Mouse (Mus musculus): ENCODE data around the gene Lyl1. TPM values are rescaled to one million over a fixed set of nuclear protein-coding genes. Genes with fewer than 3 reads are reported as not detected.

The Lyl1 gene
- polyA plus RNA-seq, 1 experiment from 2014 or later: 4.6 TPM

GRCm38 (mm10) chr8:84743517-84744420 lies 42.5 kb downstream of the Lyl1 start:
- peak; percentile 87 for DNase-seq (ENCODE audit: low spot score)

GRCm38 (mm10) chr8:84745032-84745925 lies 44.0 kb downstream of the Lyl1 start:
- peak; percentile 69 for DNase-seq (ENCODE audit: low spot score)
- Histone ChIP-seq H3K4me1 (ENCODE audit: control insufficient read depth, insufficient read depth, low read length) (peaks cover 34% of the 10 kb centered on the region), H3K4me2 (ENCODE audit: low read depth) (no peak overlapping the region), H3K27me3 (ENCODE audit: control insufficient read depth, insufficient read depth, low read length) (peaks cover 97% of the 10 kb centered on the region), H3K36me3 (ENCODE audit: control insufficient read depth, insufficient read depth, low read length) (no peaks in the 10 kb centered on the region), H3K9ac (ENCODE audit: low read length) (peak overlapping the region; percentile 29; the same call in 1 of the 2 replicates), H3K4me3 (ENCODE audit: low read depth, low read length) (no peak overlapping the region), H3K9me3 (ENCODE audit: control insufficient read depth, low read length) (no peaks in the 10 kb centered on the region), H3K27ac (ENCODE audit: low read depth, low read length) (peak overlapping the region; percentile 35; the same call in 1 of the 2 replicates)
- under 1% methylated on average over 17 of the region's 17 CpGs for WGBS
- ATAC-seq (ENCODE audit: insufficient read depth, low FRiP score, low TSS enrichment): no peak

More at GRCm38 (mm10) chr8:84743517-84744420, 42.5 kb downstream of the Lyl1 start:
- peak; percentile 78 for ATAC-seq (ENCODE audit: insufficient read depth, low FRiP score, low TSS enrichment)
- H3K9me3 ChIP-seq (ENCODE audit: control insufficient read depth, low read length): no peaks in the 10 kb centered on the region
- H3K4me3 ChIP-seq (ENCODE audit: low read depth, low read length): no peak overlapping the region
- WGBS: 8% methylated on average over 15 of the region's 17 CpGs
- peak overlapping the region; percentile 29 for H3K4me2 ChIP-seq (ENCODE audit: low read depth)
- H3K27ac ChIP-seq (ENCODE audit: low read depth, low read length): peak overlapping the region; percentile 1; the same call in 1 of the 2 replicates
- no peaks in the 10 kb centered on the region for H3K36me3 ChIP-seq (ENCODE audit: control insufficient read depth, insufficient read depth, low read length)
- H3K4me1 ChIP-seq (ENCODE audit: control insufficient read depth, insufficient read depth, low read length): peaks cover 34% of the 10 kb centered on the region
- H3K9ac ChIP-seq (ENCODE audit: low read length): peak overlapping the region; percentile 22; the same call in 1 of the 2 replicates
- H3K27me3 ChIP-seq (ENCODE audit: control insufficient read depth, insufficient read depth, low read length): peaks cover 97% of the 10 kb centered on the region

- Histone ChIP-seq H3K4me3 (ENCODE audit: low read depth, low read length) (no peak overlapping the region), H3K27me3 (ENCODE audit: control insufficient read depth, insufficient read depth, low read length) (peaks cover 95% of the 10 kb centered on the region), H3K4me2 (ENCODE audit: low read depth) (no peak overlapping the region), H3K9me3 (ENCODE audit: control insufficient read depth, low read length) (no peaks in the 10 kb centered on the region), H3K9ac (ENCODE audit: low read length) (no peak overlapping the region), H3K4me1 (ENCODE audit: control insufficient read depth, insufficient read depth, low read length) (peaks cover 12% of the 10 kb centered on the region), H3K27ac (ENCODE audit: low read depth, low read length) (no peak overlapping the region), H3K36me3 (ENCODE audit: control insufficient read depth, insufficient read depth, low read length) (no peaks in the 10 kb centered on the region)
- 78% methylated on average over 16 of the region's 16 CpGs for WGBS
- no peak for DNase-seq (ENCODE audit: low spot score)
- ATAC-seq (ENCODE audit: insufficient read depth, low FRiP score, low TSS enrichment): no peak
Measured at GRCm38 (mm10) chr8:84749519-84749918, 48.3 kb downstream of the Lyl1 start.

- 69% methylated on average over 6 of the region's 6 CpGs for WGBS
- H3K9me3 ChIP-seq (ENCODE audit: control insufficient read depth, low read length): no peaks in the 10 kb centered on the region
- H3K36me3 ChIP-seq (ENCODE audit: control insufficient read depth, insufficient read depth, low read length): no peaks in the 10 kb centered on the region
- H3K4me2 ChIP-seq (ENCODE audit: low read depth): no peak overlapping the region
- no peak overlapping the region for H3K9ac ChIP-seq (ENCODE audit: low read length)
- H3K27ac ChIP-seq (ENCODE audit: low read depth, low read length): no peak overlapping the region
- ATAC-seq (ENCODE audit: insufficient read depth, low FRiP score, low TSS enrichment): no peak
- no peak for DNase-seq (ENCODE audit: low spot score)
- H3K4me1 ChIP-seq (ENCODE audit: control insufficient read depth, insufficient read depth, low read length): no peaks in the 10 kb centered on the region
- H3K4me3 ChIP-seq (ENCODE audit: low read depth, low read length): no peak overlapping the region
- H3K27me3 ChIP-seq (ENCODE audit: control insufficient read depth, insufficient read depth, low read length): peaks cover 89% of the 10 kb centered on the region
Measured at GRCm38 (mm10) chr8:84752734-84753582, 51.7 kb downstream of the Lyl1 start.

Other genes with a start within 250 kb of the Lyl1 start
- gene Ier2, start 38.6 kb upstream of the Lyl1 start, polyA plus RNA-seq (2014; fragmentation: Nextera tagmentation; extraction: Ambion mirVana): 71.6 and 79.4 TPM in 2 replicates
- gene Trmt1, start 15.2 kb upstream of the Lyl1 start, polyA plus RNA-seq (2014; fragmentation: Nextera tagmentation; extraction: Ambion mirVana): 60.4 and 60.6 TPM in 2 replicates
- 26.2 and 27.0 TPM in 2 replicates for gene Nacc1, start 13.6 kb upstream of the Lyl1 start, polyA plus RNA-seq (2014; fragmentation: Nextera tagmentation; extraction: Ambion mirVana)
- gene G430095P16Rik, start 21.6 kb downstream of the Lyl1 start, polyA plus RNA-seq (2014; fragmentation: Nextera tagmentation; extraction: Ambion mirVana): 0.84 and 1.8 TPM in 2 replicates
- gene Nfix, start 98.9 kb downstream of the Lyl1 start, polyA plus RNA-seq (2014; fragmentation: Nextera tagmentation; extraction: Ambion mirVana): 3.1 and 3.7 TPM in 2 replicates
- 4.7 and 7.3 TPM in 2 replicates for gene Dand5, start 121.4 kb downstream of the Lyl1 start, polyA plus RNA-seq (2014; fragmentation: Nextera tagmentation; extraction: Ambion mirVana)
- 38.6 and 38.7 TPM in 2 replicates for gene Gadd45gip1, start 130.1 kb downstream of the Lyl1 start, polyA plus RNA-seq (2014; fragmentation: Nextera tagmentation; extraction: Ambion mirVana)
- gene Rad23a, start 139.2 kb downstream of the Lyl1 start, polyA plus RNA-seq (2014; fragmentation: Nextera tagmentation; extraction: Ambion mirVana): 101 TPM in 2 replicates
- 870 and 925 TPM in 2 replicates for gene Calr, start 145.5 kb downstream of the Lyl1 start, polyA plus RNA-seq (2014; fragmentation: Nextera tagmentation; extraction: Ambion mirVana)
- 95.7 and 104 TPM in 2 replicates for gene Farsa, start 155.5 kb downstream of the Lyl1 start, polyA plus RNA-seq (2014; fragmentation: Nextera tagmentation; extraction: Ambion mirVana)
- gene Syce2, start 170.7 kb downstream of the Lyl1 start, polyA plus RNA-seq (2014; fragmentation: Nextera tagmentation; extraction: Ambion mirVana): 50.5 and 56.9 TPM in 2 replicates
- gene Gcdh, start 192.5 kb downstream of the Lyl1 start, polyA plus RNA-seq (2014; fragmentation: Nextera tagmentation; extraction: Ambion mirVana): 31.5 and 33.7 TPM in 2 replicates
- gene Klf1, start 200.5 kb downstream of the Lyl1 start, polyA plus RNA-seq (2014; fragmentation: Nextera tagmentation; extraction: Ambion mirVana): 11.8 and 12.9 TPM in 2 replicates
- gene Dnase2a, start 207.1 kb downstream of the Lyl1 start, polyA plus RNA-seq (2014; fragmentation: Nextera tagmentation; extraction: Ambion mirVana): 4.0 and 4.9 TPM in 2 replicates
- gene Mast1, start 235.9 kb downstream of the Lyl1 start, polyA plus RNA-seq (2014; fragmentation: Nextera tagmentation; extraction: Ambion mirVana): 13.8 and 14.6 TPM in 2 replicates
- 0.25 TPM in 1 of 2 replicates, not detected in the other for gene Rtbdn, start 245.5 kb downstream of the Lyl1 start, polyA plus RNA-seq (2014; fragmentation: Nextera tagmentation; extraction: Ambion mirVana)